Mouse (Mus musculus) ES-Bruce4 (cell line): ENCODE data around the gene Cass4. TPM values are rescaled to one million over a fixed set of nuclear protein-coding genes. Genes with fewer than 3 reads are reported as not detected.

ENCODE experiments used
- H3K27ac ChIP-seq: 2 replicates; pipeline ENCODE4 v1.5.1; 2012; ENCODE audit warnings: low read length, inconsistent platforms; ENCODE audit not compliant: insufficient read depth
- H3K27me3 ChIP-seq: 2 replicates; pipeline ENCODE4 v1.6.1; 2012; ENCODE audit warnings: mild to moderate bottlenecking, low read length, inconsistent platforms; ENCODE audit not compliant: control insufficient read depth, poor library complexity, insufficient read depth, severe bottlenecking
- H3K36me3 ChIP-seq: 2 replicates; pipeline ENCODE4 v1.6.1; 2012; ENCODE audit warnings: inconsistent platforms, mild to moderate bottlenecking, low read length, moderate library complexity; ENCODE audit not compliant: control insufficient read depth, poor library complexity, insufficient read depth, severe bottlenecking
- H3K4me1 ChIP-seq: one replicate; pipeline ENCODE4 v1.8.1; 2011; ENCODE audit warnings: low read length; ENCODE audit not compliant: control insufficient read depth, insufficient read depth
- H3K4me3 ChIP-seq: 2 replicates; pipeline ENCODE4 v1.5.1; 2011; ENCODE audit warnings: low read depth, mild to moderate bottlenecking, low read length
- H3K9ac ChIP-seq: 2 replicates; pipeline ENCODE4 v1.6.1; 2012; ENCODE audit warnings: low read depth, mild to moderate bottlenecking, inconsistent platforms; ENCODE audit not compliant: poor library complexity, severe bottlenecking
- H3K9me3 ChIP-seq: replicated peaks from 2 replicates; pipeline ENCODE4 v1.6.1; 2012; ENCODE audit warnings: mild to moderate bottlenecking, low read length, inconsistent platforms; ENCODE audit not compliant: control insufficient read depth, poor library complexity, insufficient read depth, severe bottlenecking
- CTCF ChIP-seq: IDR thresholded peaks from one replicate; pipeline ENCODE4 v1.8.1; 2011; ENCODE audit warnings: low read depth, low read length
- EP300 ChIP-seq: IDR thresholded peaks from 2 replicates; pipeline ENCODE4 v1.6.1; 2011; ENCODE audit warnings: low read depth, low read length; ENCODE audit not compliant: insufficient read depth
- POLR2A ChIP-seq: IDR thresholded peaks from one replicate; pipeline ENCODE4 v1.8.1; 2011; ENCODE audit warnings: low read length; ENCODE audit not compliant: insufficient read depth
- polyA plus RNA-seq: library from polyadenylated mRNA; stranded (reverse); fragments of >200 nt; gene quantifications from 2 replicates; pipeline ENCODE4 v1.2.4, GENCODE M21; 2011; ENCODE audit warnings: low read depth; ENCODE audit not compliant: missing spikeins, insufficient read depth, insufficient read length

The Cass4 gene
- polyA plus RNA-seq, 1 experiment: 0.37 TPM

GRCm38 (mm10) chr2:172462813-172463212 lies 69.2 kb downstream of the Cass4 start:
- Histone ChIP-seq H3K27ac (no peak overlapping the region), H3K9me3 (no peaks in the 10 kb centered on the region), H3K4me1 (no peaks in the 10 kb centered on the region), H3K4me3 (no peak overlapping the region), H3K36me3 (peaks cover 6% of the 10 kb centered on the region), H3K27me3 (no peaks in the 10 kb centered on the region), H3K9ac (no peak overlapping the region)
- TF ChIP-seq POLR2A (no peak), EP300 (no peak), CTCF (no peak)

- Histone ChIP-seq H3K4me1 (no peaks in the 10 kb centered on the region), H3K4me3 (no peak overlapping the region), H3K9ac (no peak overlapping the region), H3K27me3 (no peaks in the 10 kb centered on the region), H3K27ac (no peak overlapping the region), H3K9me3 (no peaks in the 10 kb centered on the region), H3K36me3 (peaks cover 6% of the 10 kb centered on the region)
- TF ChIP-seq EP300: no peak
- no peak for TF ChIP-seq CTCF
- no peak for TF ChIP-seq POLR2A
Measured at GRCm38 (mm10) chr2:172466427-172467132, 73.0 kb downstream of the Cass4 start.

- Histone ChIP-seq H3K27me3 (no peaks in the 10 kb centered on the region), H3K9me3 (no peaks in the 10 kb centered on the region), H3K27ac (no peak overlapping the region), H3K9ac (no peak overlapping the region), H3K4me1 (no peaks in the 10 kb centered on the region), H3K36me3 (peaks cover 6% of the 10 kb centered on the region), H3K4me3 (no peak overlapping the region)
- TF ChIP-seq EP300 (no peak), CTCF (no peak), POLR2A (no peak)
Measured at GRCm38 (mm10) chr2:172467206-172467605, 73.6 kb downstream of the Cass4 start.

GRCm38 (mm10) chr2:172468346-172468819 lies 74.8 kb downstream of the Cass4 start:
- Histone ChIP-seq H3K27me3 (no peaks in the 10 kb centered on the region), H3K4me3 (no peak overlapping the region), H3K27ac (no peak overlapping the region), H3K9ac (no peak overlapping the region), H3K36me3 (peaks cover 6% of the 10 kb centered on the region), H3K4me1 (no peaks in the 10 kb centered on the region), H3K9me3 (no peaks in the 10 kb centered on the region)
- TF ChIP-seq POLR2A (no peak), CTCF (no peak), EP300 (no peak)

- Histone ChIP-seq H3K4me3 (no peak within 1 kb of the TSS), H3K9me3 (no peaks in the 10 kb centered on the region), H3K36me3 (no peaks in the 10 kb centered on the region), H3K4me1 (peaks cover 2% of the 10 kb centered on the region), H3K27me3 (no peaks in the 10 kb centered on the region), H3K27ac (no peak within 1 kb of the TSS), H3K9ac (no peak within 1 kb of the TSS)
- TF ChIP-seq EP300 (no peak), POLR2A (no peak), CTCF (no peak)
Measured at GRCm38 (mm10) chr2:172472318-172472717, 78.7 kb downstream of the Cass4 start, which contains the start of gene Fam209. Gene Fam209, plus strand, starts transcription at chr2:172472520.

- Histone ChIP-seq H3K36me3 (no peaks in the 10 kb centered on the region), H3K9me3 (no peaks in the 10 kb centered on the region), H3K27ac (no peak overlapping the region), H3K4me3 (no peak overlapping the region), H3K4me1 (peaks cover 2% of the 10 kb centered on the region), H3K27me3 (no peaks in the 10 kb centered on the region), H3K9ac (no peak overlapping the region)
- no peak for TF ChIP-seq CTCF
- no peak for TF ChIP-seq POLR2A
- no peak for TF ChIP-seq EP300
Measured at GRCm38 (mm10) chr2:172473591-172473990, 80.0 kb downstream of the Cass4 start.
